Mouse (Mus musculus): ENCODE data around the gene Frmpd1. TPM values are rescaled to one million over a fixed set of nuclear protein-coding genes. Genes with fewer than 3 reads are reported as not detected.

The Frmpd1 gene
- polyA plus RNA-seq (2012; ENCODE audit: insufficient read depth, insufficient read length, missing spikeins), result not detected in 2 replicates

DNA sequence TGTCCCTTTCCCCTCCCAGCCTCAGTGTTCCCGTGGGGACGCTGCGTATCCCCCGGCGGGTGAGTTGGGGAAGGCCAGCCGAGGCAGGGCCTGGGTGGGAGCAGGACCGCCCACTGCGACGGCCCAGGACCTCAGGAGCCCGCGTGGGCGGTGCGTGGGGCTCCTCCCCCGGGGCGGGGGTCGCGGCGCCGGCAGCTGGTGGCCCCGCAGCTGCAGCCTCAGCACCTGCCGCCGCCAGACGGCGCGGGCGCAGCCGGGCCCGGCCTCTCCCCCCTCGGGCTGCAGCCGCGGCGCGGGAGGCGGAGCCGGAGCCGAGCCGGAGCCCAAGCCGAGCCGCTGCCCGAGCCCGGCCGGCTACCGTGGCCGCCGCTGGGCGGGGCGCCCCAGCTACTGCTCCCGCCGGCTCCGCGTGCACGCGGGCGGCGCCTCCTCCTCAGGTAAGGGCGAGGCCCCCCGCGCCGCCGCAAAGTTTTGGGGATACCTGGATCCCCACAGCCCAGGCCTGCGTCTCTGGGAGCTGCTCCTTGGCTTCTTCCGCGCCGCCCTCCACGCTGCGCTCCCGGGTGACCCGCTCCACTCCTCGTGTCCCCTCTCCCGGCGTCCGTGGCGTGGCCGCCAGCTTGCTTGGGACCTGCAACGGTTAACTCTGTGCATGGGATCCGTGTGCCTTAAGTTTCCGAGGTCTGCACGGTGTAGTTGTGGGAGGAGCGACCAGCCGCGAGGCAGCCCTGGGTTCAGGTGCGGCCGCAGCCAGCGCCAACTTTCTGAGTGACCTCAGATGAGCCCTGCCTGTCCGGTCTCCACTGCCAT, at the start of gene Frmpd1:
Gene Frmpd1, plus strand, starts transcription at position 355 of the 810 bp plus-strand sequence.
- peak within 1 kb of the TSS; percentile 64 for H3K4me3 ChIP-seq (ENCODE audit: insufficient read depth, low read length)
- no peak within 1 kb of the TSS for H3K27ac ChIP-seq (ENCODE audit: insufficient read depth, low read depth, low read length)
- H3K4me1 ChIP-seq (ENCODE audit: control insufficient read depth, insufficient read depth, low read length), result 0 out of 2 replicates have a peak, but pooled peaks cover 2% of the 10 kb centered on the region
- no peak for TF ChIP-seq POLR2A (IDR thresholded peaks at IDR 0.05; ENCODE audit: borderline replicate concordance, low read depth, low read length)
- no peak for TF ChIP-seq CTCF (IDR thresholded peaks at IDR 0.05; ENCODE audit: low read depth, low read length)

DNA sequence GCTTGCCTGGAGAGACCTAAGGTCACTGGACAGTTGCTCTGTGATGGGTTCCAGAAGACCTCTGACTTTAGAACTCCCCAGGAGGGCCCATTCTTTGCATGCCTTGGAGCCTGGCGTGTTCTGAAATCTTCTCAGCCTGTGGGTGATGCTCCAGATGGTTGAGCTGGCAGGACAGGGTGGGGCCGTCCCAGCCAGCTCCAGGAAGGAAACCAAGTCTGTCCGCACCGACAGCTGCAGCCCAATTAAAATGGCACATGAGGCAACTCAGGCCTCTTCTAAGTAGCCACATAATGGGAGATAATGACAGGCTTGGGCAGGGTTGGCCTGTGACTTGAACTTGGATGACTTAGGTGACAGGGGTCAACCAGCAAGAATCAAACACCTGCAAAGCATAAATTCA, 47.0 kb upstream of the Frmpd1 start:
- H3K4me3 ChIP-seq (ENCODE audit: insufficient read depth, low read length), result no peak overlapping the region
- no peak overlapping the region for H3K27ac ChIP-seq (ENCODE audit: insufficient read depth, low read depth, low read length)
- TF ChIP-seq POLR2A (IDR thresholded peaks at IDR 0.05; ENCODE audit: borderline replicate concordance, low read depth, low read length), result no peak
- TF ChIP-seq CTCF (IDR thresholded peaks at IDR 0.05; ENCODE audit: low read depth, low read length), result no peak
- no peaks in the 10 kb centered on the region for H3K4me1 ChIP-seq (ENCODE audit: control insufficient read depth, insufficient read depth, low read length)

DNA sequence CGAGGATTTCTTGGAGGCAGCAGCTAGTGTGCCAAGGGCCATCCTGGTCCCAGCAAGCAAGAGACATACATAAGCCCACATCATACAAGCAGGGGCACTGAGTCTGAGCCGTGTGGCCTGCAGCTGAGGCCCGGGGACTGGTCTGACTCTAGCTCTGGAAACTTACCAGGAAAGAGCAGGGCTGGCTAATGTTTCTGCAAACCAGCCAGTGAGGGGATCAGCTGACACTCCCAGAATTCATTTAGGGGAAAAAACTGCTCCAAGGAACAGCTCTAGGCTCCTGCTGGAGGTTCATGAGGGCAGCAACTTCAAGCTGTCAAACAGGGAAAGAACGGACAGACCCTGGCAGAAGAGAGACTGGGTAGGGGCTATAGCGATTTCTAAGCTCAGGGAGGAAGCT, 42.8 kb upstream of the Frmpd1 start:
- TF ChIP-seq CTCF (IDR thresholded peaks at IDR 0.05; ENCODE audit: low read depth, low read length) (no peak), POLR2A (IDR thresholded peaks at IDR 0.05; ENCODE audit: borderline replicate concordance, low read depth, low read length) (no peak)
- H3K4me1 ChIP-seq (ENCODE audit: control insufficient read depth, insufficient read depth, low read length), result no peaks in the 10 kb centered on the region
- no peak overlapping the region for H3K27ac ChIP-seq (ENCODE audit: insufficient read depth, low read depth, low read length)
- no peak overlapping the region for H3K4me3 ChIP-seq (ENCODE audit: insufficient read depth, low read length)

DNA sequence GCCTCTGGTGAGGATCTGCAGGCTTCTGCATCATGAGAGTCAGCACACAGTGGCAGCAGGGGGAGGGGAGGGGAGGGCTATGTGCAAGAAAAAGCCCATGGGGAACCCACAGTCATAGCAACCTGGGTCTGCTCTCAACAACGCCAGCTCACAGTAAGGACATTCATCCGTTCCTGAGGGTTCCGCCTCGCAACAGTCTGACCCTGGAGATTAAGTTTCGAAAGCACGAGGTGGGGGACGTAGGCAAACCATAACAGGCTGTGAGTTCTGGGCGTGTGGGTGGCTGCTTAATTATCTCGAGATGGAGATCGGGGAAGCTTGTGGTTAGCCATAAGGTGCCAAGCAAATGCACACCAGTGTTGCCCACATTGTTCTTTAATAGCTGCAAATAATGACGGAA, 42.3 kb upstream of the Frmpd1 start:
- no peaks in the 10 kb centered on the region for H3K4me1 ChIP-seq (ENCODE audit: control insufficient read depth, insufficient read depth, low read length)
- no peak overlapping the region for H3K4me3 ChIP-seq (ENCODE audit: insufficient read depth, low read length)
- H3K27ac ChIP-seq (ENCODE audit: insufficient read depth, low read depth, low read length), result no peak overlapping the region
- TF ChIP-seq CTCF (IDR thresholded peaks at IDR 0.05; ENCODE audit: low read depth, low read length) (no peak), POLR2A (IDR thresholded peaks at IDR 0.05; ENCODE audit: borderline replicate concordance, low read depth, low read length) (no peak)

DNA sequence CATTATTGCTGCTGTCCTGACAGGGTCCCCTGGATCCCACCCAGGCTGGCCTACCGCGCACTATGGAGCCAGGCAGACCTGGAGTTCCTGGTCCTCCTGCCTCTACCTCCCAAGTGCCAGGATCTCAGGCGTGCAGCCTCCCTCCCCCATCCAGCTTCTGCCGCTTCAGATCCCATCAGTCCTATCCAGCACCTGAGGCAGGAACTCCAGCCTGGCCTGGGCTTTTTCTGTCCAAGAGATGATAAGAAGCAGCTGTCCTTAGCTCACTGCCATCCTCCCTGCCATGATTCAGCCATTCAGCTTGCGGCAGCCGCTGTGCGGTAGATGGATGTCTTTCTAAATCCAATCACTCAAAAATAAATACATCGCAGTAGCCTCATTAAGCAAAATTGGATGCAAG, 41.7 kb upstream of the Frmpd1 start:
- TF ChIP-seq CTCF (IDR thresholded peaks at IDR 0.05; ENCODE audit: low read depth, low read length) (no peak), POLR2A (IDR thresholded peaks at IDR 0.05; ENCODE audit: borderline replicate concordance, low read depth, low read length) (no peak)
- Histone ChIP-seq H3K27ac (ENCODE audit: insufficient read depth, low read depth, low read length) (no peak overlapping the region), H3K4me1 (ENCODE audit: control insufficient read depth, insufficient read depth, low read length) (no peaks in the 10 kb centered on the region), H3K4me3 (ENCODE audit: insufficient read depth, low read length) (no peak overlapping the region)

DNA sequence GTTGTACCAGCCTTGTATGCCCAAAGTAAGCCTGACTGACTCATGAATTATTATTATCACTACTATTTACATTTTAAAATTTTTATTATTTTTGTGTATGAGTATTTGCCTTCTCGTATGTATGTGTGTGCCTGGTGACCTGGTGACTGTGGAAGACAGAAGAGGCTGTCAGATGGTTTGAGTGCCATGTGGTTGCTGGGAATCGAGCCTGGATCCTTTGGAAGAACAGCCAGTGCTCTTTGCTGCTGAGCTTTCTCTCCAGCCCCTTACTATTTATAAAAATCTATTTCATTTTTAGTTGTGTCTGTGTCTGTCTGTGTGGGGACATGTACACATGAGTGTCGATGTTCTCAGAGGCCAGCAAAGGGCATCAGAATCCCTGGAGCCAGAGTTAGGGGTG, 28.2 kb upstream of the Frmpd1 start:
- Histone ChIP-seq H3K4me1 (ENCODE audit: control insufficient read depth, insufficient read depth, low read length) (no peaks in the 10 kb centered on the region), H3K27ac (ENCODE audit: insufficient read depth, low read depth, low read length) (no peak overlapping the region), H3K4me3 (ENCODE audit: insufficient read depth, low read length) (no peak overlapping the region)
- TF ChIP-seq POLR2A (IDR thresholded peaks at IDR 0.05; ENCODE audit: borderline replicate concordance, low read depth, low read length) (no peak), CTCF (IDR thresholded peaks at IDR 0.05; ENCODE audit: low read depth, low read length) (no peak)

DNA sequence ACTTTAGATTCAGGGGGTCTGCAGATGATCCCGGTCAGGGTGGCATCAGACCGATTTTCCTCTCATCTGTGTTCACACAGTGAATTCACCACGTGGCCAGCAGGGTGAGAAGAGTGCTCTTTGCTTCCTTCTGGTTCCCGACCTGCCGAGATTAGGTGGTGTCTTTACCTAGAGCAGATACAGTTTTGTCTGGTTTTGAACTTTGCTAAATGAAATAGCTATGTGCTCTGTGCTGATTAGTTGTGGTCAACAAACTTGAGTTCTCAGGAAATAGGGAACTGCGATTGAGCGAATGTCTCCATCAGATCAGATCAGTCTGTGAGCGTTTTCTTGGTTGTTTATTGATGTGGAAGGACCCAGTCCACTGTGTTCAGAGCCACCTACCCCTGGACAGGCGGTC, 26.1 kb upstream of the Frmpd1 start:
- H3K4me1 ChIP-seq (ENCODE audit: control insufficient read depth, insufficient read depth, low read length), result no peaks in the 10 kb centered on the region
- H3K4me3 ChIP-seq (ENCODE audit: insufficient read depth, low read length), result no peak overlapping the region
- no peak for TF ChIP-seq CTCF (IDR thresholded peaks at IDR 0.05; ENCODE audit: low read depth, low read length)
- TF ChIP-seq POLR2A (IDR thresholded peaks at IDR 0.05; ENCODE audit: borderline replicate concordance, low read depth, low read length), result no peak
- no peak overlapping the region for H3K27ac ChIP-seq (ENCODE audit: insufficient read depth, low read depth, low read length)

DNA sequence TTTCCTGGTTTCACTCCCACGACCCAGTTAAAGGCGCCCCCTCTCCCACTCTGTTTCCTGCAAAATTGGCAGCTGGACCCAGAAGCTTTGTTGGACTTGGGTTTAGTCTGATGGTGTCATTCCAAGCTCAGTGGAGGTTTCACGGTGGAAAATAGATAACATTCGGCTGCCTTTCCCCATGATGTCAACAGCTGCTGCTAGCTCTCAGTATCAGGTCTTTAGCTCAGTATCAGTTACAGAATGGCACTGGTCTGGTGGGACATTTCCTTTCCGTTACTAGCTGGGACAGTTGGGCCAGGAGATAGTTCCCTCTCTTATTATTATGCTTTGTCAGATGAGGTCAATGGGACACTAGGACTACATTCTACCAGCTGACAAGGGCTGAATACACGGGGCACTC, 23.9 kb upstream of the Frmpd1 start:
- Histone ChIP-seq H3K4me3 (ENCODE audit: insufficient read depth, low read length) (no peak overlapping the region), H3K4me1 (ENCODE audit: control insufficient read depth, insufficient read depth, low read length) (no peaks in the 10 kb centered on the region), H3K27ac (ENCODE audit: insufficient read depth, low read depth, low read length) (no peak overlapping the region)
- TF ChIP-seq CTCF (IDR thresholded peaks at IDR 0.05; ENCODE audit: low read depth, low read length) (no peak), POLR2A (IDR thresholded peaks at IDR 0.05; ENCODE audit: borderline replicate concordance, low read depth, low read length) (no peak)

DNA sequence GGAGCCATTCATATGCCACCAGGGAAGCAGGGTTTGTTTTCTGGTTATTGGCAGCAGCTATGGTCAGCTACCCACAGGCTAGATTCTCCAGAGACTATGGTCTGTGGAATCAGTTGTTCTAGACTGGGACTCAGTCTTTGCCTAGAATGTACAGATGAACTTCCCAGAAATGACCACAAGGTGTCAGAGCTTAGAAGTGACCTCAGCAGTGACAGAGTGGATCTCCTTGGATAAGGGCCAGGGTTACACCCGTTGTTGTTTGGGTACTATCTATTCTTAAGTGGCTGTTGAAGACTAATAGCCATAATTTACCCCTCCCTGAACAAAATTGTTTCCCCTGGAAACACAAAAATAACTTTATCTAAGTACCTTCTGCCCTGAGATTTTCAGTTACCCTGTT, 21.0 kb upstream of the Frmpd1 start:
- Histone ChIP-seq H3K27ac (ENCODE audit: insufficient read depth, low read depth, low read length) (no peak overlapping the region), H3K4me1 (ENCODE audit: control insufficient read depth, insufficient read depth, low read length) (no peaks in the 10 kb centered on the region), H3K4me3 (ENCODE audit: insufficient read depth, low read length) (no peak overlapping the region)
- TF ChIP-seq CTCF (IDR thresholded peaks at IDR 0.05; ENCODE audit: low read depth, low read length), result no peak
- TF ChIP-seq POLR2A (IDR thresholded peaks at IDR 0.05; ENCODE audit: borderline replicate concordance, low read depth, low read length), result no peak

DNA sequence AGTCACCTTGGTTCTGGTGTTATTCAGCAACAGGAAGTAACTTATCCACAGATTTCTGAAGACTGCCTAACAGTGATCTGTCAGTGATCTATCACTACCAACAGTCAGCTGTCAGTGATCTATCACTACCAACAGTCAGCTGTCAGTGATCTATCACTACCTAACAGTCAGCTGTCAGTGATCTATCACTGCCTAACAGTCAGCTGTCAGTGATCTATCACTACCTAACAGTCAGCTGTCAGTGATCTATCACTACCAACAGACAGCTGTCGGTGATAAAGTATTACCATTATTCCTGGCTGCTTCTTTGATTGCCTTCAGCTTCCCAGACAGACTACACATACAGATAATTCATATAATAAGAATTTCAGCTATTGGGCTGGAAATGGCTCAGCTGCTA, 19.2 kb upstream of the Frmpd1 start:
- Histone ChIP-seq H3K4me3 (ENCODE audit: insufficient read depth, low read length) (no peak overlapping the region), H3K4me1 (ENCODE audit: control insufficient read depth, insufficient read depth, low read length) (no peaks in the 10 kb centered on the region), H3K27ac (ENCODE audit: insufficient read depth, low read depth, low read length) (no peak overlapping the region)
- TF ChIP-seq POLR2A (IDR thresholded peaks at IDR 0.05; ENCODE audit: borderline replicate concordance, low read depth, low read length) (no peak), CTCF (IDR thresholded peaks at IDR 0.05; ENCODE audit: low read depth, low read length) (no peak)
